Mouse (Mus musculus): ENCODE results near the gene Itprip. TPM values are rescaled to one million over a fixed set of nuclear protein-coding genes. Genes with fewer than 3 reads are reported as not detected.

Gene Itprip
- polyA plus RNA-seq, 1 experiment from 2014 or later = 4.3 TPM

DNA sequence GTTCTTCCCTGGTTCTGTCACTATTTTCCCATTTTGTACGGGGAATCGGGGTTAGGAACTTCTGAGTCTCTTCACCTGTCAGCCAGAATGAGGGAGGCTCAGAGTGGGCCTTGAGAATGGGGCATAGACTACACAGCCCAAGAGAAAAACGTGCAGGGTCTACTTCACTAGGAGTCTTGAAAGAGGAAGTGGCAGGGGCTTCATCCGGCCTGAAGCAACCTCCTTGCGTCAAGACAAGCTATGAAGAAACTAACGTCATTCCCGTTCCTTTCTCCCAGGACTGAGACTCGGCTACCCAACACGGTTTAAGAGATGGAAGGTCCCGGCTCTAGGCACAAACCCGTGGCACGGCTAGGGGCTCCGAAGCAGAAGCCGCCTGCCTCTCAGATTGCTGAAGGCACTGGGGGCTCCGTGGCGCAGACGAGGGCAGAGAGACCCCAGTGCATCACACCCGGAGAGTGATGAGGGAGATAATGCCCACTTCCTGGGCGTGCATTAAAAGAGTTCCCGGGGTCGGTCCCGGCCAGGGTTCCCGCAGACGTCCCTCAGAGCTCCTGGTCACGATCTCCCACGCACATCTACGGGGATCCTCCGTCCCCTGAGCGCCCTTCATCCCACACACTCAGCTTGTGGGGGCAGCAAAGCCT is 521 bp downstream of the Itprip start:
- Histone ChIP-seq H3K27me3 (ENCODE audit: control insufficient read depth, insufficient read depth, low read depth, low read length) (no peaks in the 10 kb centered on the region), H3K9me3 (replicated peaks; ENCODE audit: control insufficient read depth, low read length) (no peaks in the 10 kb centered on the region), H3K4me1 (ENCODE audit: control insufficient read depth, low read depth, low read length) (peaks cover 18% of the 10 kb centered on the region), H3K36me3 (ENCODE audit: control insufficient read depth, insufficient read depth) (no peaks in the 10 kb centered on the region), H3K4me2 (ENCODE audit: low read depth, low read length) (peak overlapping the region; percentile 87), H3K9ac (ENCODE audit: low read depth, low read length) (peak overlapping the region; percentile 85), H3K4me3 (ENCODE audit: low read depth, low read length) (peak overlapping the region; percentile 81), H3K27ac (ENCODE audit: low read length) (peak overlapping the region; percentile 77)
- under 1% methylated on average over 29 of the region's 29 CpGs for WGBS (ENCODE audit: insufficient replicate concordance)
- peak; percentile 17 for ATAC-seq (ENCODE audit: low read depth)

DNA sequence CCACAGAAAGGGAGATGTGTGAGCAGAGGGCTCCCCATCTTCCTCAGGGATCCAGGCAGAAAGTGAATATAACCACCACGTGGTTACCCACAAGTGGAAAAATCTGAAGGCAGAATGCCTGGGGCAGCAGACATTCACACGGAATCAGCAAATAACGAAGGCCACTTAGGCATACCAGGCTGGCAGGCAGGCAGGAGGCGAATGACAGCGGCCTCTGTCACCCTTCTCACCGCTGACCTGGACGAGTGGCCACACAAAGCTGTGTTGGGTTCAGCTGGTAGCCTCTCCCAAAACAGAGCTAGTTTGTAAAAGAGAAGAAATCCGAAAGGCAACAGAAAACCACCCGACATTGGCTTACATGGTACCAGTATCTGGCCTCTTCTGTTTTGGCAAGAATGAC is 1.1 kb downstream of the Itprip start:
- H3K27me3 ChIP-seq (ENCODE audit: control insufficient read depth, insufficient read depth, low read depth, low read length) = no peaks in the 10 kb centered on the region
- 23% methylated on average over 9 of the region's 9 CpGs for WGBS (ENCODE audit: insufficient replicate concordance)

DNA sequence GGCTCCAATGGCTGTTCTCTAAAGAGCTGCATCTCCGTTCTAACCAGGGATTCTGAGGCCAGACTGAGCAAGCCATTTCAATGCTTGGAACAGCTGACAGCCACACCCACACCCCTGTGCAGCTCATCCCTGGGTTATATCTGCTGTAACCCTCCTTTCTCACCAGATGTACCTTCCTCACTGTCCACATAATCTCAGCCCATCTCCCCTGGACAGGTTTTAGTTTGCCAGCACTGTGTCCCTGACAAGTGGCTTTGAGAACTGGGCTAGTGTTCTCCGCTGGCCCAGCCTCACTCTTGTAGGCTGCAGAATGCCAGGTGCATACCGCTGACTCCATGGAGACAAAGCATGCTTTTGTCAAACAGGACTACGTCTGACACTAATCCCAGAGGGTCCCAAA is 1.7 kb downstream of the Itprip start:
- Histone ChIP-seq H3K36me3 (ENCODE audit: control insufficient read depth, insufficient read depth) (no peaks in the 10 kb centered on the region), H3K9ac (ENCODE audit: low read depth, low read length) (no peak overlapping the region), H3K27me3 (ENCODE audit: control insufficient read depth, insufficient read depth, low read depth, low read length) (no peaks in the 10 kb centered on the region), H3K4me1 (ENCODE audit: control insufficient read depth, low read depth, low read length) (peaks cover 18% of the 10 kb centered on the region), H3K27ac (ENCODE audit: low read length) (no peak overlapping the region), H3K9me3 (replicated peaks; ENCODE audit: control insufficient read depth, low read length) (no peaks in the 10 kb centered on the region), H3K4me2 (ENCODE audit: low read depth, low read length) (peak overlapping the region; percentile 87), H3K4me3 (ENCODE audit: low read depth, low read length) (peak overlapping the region; percentile 81)
- 54% methylated on average over 4 of the region's 4 CpGs for WGBS (ENCODE audit: insufficient replicate concordance)
- no peak for ATAC-seq (ENCODE audit: low read depth)

More for the DNA sequence above, 1.1 kb downstream of the Itprip start:
- Histone ChIP-seq H3K9ac (ENCODE audit: low read depth, low read length) (peak overlapping the region; percentile 85), H3K36me3 (ENCODE audit: control insufficient read depth, insufficient read depth) (no peaks in the 10 kb centered on the region), H3K4me2 (ENCODE audit: low read depth, low read length) (peak overlapping the region; percentile 87), H3K4me1 (ENCODE audit: control insufficient read depth, low read depth, low read length) (peaks cover 18% of the 10 kb centered on the region), H3K9me3 (replicated peaks; ENCODE audit: control insufficient read depth, low read length) (no peaks in the 10 kb centered on the region), H3K4me3 (ENCODE audit: low read depth, low read length) (peak overlapping the region; percentile 81), H3K27ac (ENCODE audit: low read length) (0 out of 2 replicates have a peak overlapping the region, but pooled peaks have one; percentile 77)
- no peak for ATAC-seq (ENCODE audit: low read depth)

DNA sequence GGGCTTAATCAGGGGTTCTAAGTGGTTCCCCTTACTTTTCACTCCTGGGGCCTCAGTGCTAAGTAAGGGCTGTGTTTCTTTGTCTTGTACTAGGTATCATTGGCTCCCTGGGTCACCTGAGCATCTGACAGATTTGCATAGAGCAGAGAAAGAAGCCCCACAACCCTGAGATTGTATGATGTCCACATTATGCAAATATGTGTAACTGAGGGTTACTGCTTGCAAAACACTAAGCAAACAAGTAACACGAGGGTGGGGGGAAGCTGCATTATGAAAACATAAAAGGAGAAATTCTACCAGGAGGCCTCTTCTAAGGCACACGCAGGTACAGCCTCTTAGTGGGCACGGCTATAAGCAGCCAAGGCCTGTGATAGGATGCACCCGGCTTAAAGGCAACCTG is 3.8 kb downstream of the Itprip start:
- 50% methylated on average over 4 of the region's 4 CpGs for WGBS (ENCODE audit: insufficient replicate concordance)
- Histone ChIP-seq H3K36me3 (ENCODE audit: control insufficient read depth, insufficient read depth) (no peaks in the 10 kb centered on the region), H3K4me3 (ENCODE audit: low read depth, low read length) (no peak overlapping the region), H3K27ac (ENCODE audit: low read length) (no peak overlapping the region), H3K4me1 (ENCODE audit: control insufficient read depth, low read depth, low read length) (peaks cover 26% of the 10 kb centered on the region), H3K9ac (ENCODE audit: low read depth, low read length) (no peak overlapping the region), H3K27me3 (ENCODE audit: control insufficient read depth, insufficient read depth, low read depth, low read length) (no peaks in the 10 kb centered on the region), H3K4me2 (ENCODE audit: low read depth, low read length) (no peak overlapping the region), H3K9me3 (replicated peaks; ENCODE audit: control insufficient read depth, low read length) (no peaks in the 10 kb centered on the region)
- no peak for ATAC-seq (ENCODE audit: low read depth)

DNA sequence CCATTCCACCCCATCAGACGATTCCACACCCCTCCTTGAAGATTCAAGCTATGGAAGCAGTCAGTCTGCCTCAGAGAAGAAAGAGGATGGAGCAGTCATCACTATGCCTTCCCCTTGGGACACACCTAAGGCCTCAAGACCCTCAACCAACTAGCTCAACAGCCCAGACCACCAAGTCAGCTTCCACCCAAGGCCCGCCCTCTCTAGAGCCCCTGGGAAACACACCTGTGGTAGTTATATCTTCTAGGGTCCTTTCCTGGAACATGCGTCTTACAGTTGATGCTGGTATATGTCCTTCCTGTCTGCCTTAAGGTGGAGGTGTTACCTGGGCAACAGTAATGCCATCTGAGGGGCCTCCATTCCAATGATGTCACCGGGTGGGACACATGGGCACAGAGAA is 4.9 kb downstream of the Itprip start:
- Histone ChIP-seq H3K36me3 (ENCODE audit: control insufficient read depth, insufficient read depth) (no peaks in the 10 kb centered on the region), H3K27me3 (ENCODE audit: control insufficient read depth, insufficient read depth, low read depth, low read length) (no peaks in the 10 kb centered on the region), H3K4me2 (ENCODE audit: low read depth, low read length) (no peak overlapping the region), H3K4me1 (ENCODE audit: control insufficient read depth, low read depth, low read length) (peaks cover 30% of the 10 kb centered on the region), H3K4me3 (ENCODE audit: low read depth, low read length) (no peak overlapping the region), H3K9me3 (replicated peaks; ENCODE audit: control insufficient read depth, low read length) (no peaks in the 10 kb centered on the region), H3K27ac (ENCODE audit: low read length) (no peak overlapping the region), H3K9ac (ENCODE audit: low read depth, low read length) (no peak overlapping the region)
- no peak for ATAC-seq (ENCODE audit: low read depth)
- WGBS (ENCODE audit: insufficient replicate concordance) = 67% methylated on average over 4 of the region's 4 CpGs

DNA sequence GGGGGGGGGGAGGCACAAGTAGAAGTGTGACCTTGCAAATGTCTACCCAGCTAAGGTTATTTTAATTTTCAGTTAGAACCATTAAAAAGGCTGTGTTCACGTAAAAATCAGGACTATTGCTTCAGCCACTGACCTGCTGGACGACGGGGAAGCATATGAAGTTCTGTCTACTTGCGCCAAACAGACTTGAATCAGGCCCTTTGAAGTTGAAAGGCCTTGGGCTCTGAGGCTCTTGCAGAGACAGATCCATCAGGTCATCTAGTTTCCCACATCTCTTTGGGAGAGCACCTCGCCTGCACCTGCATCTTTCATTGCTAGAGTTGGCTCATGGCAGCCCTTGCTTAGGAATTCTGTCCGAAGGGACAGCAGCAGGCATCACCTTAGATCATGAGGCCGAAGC is 5.8 kb downstream of the Itprip start:
- Histone ChIP-seq H3K27me3 (ENCODE audit: control insufficient read depth, insufficient read depth, low read depth, low read length) (no peaks in the 10 kb centered on the region), H3K4me2 (ENCODE audit: low read depth, low read length) (no peak overlapping the region), H3K9ac (ENCODE audit: low read depth, low read length) (no peak overlapping the region), H3K4me1 (ENCODE audit: control insufficient read depth, low read depth, low read length) (peaks cover 35% of the 10 kb centered on the region), H3K4me3 (ENCODE audit: low read depth, low read length) (no peak overlapping the region), H3K9me3 (replicated peaks; ENCODE audit: control insufficient read depth, low read length) (no peaks in the 10 kb centered on the region), H3K27ac (ENCODE audit: low read length) (no peak overlapping the region), H3K36me3 (ENCODE audit: control insufficient read depth, insufficient read depth) (no peaks in the 10 kb centered on the region)
- ATAC-seq (ENCODE audit: low read depth) = no peak
- WGBS (ENCODE audit: insufficient replicate concordance) = 78% methylated on average over 7 of the region's 7 CpGs

DNA sequence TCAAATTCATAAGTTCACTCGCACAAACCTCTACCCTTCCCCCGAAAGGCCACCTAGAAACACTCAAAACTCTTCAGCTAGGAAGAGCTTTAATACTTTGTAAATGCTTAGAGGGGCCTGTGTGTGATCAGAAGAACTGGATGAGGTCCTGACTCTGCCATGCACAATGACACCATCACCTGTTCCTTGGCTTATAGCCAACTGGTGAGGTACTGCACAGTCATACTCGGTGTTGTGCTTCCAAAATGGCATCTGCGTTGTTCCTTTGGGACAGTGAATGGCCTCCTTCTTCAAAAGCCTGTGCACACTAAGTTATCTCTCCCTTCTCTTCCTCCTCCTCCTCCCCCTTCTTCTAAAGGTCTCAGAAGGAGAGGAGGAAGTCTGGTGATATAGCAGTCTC is 8.3 kb downstream of the Itprip start:
- peaks cover 33% of the 10 kb centered on the region for H3K4me1 ChIP-seq (ENCODE audit: control insufficient read depth, low read depth, low read length)
- 0 out of 2 replicates have a peak overlapping the region, but pooled peaks have one; percentile 53 for H3K27ac ChIP-seq (ENCODE audit: low read length)
- 68% methylated on average over 4 of the region's 4 CpGs for WGBS (ENCODE audit: insufficient replicate concordance)
- no peak overlapping the region for H3K9ac ChIP-seq (ENCODE audit: low read depth, low read length)
- H3K9me3 ChIP-seq (replicated peaks; ENCODE audit: control insufficient read depth, low read length) = no peaks in the 10 kb centered on the region
- H3K36me3 ChIP-seq (ENCODE audit: control insufficient read depth, insufficient read depth) = no peaks in the 10 kb centered on the region
- no peak for ATAC-seq (ENCODE audit: low read depth)
- H3K4me3 ChIP-seq (ENCODE audit: low read depth, low read length) = no peak overlapping the region
- no peak overlapping the region for H3K4me2 ChIP-seq (ENCODE audit: low read depth, low read length)
- no peaks in the 10 kb centered on the region for H3K27me3 ChIP-seq (ENCODE audit: control insufficient read depth, insufficient read depth, low read depth, low read length)

DNA sequence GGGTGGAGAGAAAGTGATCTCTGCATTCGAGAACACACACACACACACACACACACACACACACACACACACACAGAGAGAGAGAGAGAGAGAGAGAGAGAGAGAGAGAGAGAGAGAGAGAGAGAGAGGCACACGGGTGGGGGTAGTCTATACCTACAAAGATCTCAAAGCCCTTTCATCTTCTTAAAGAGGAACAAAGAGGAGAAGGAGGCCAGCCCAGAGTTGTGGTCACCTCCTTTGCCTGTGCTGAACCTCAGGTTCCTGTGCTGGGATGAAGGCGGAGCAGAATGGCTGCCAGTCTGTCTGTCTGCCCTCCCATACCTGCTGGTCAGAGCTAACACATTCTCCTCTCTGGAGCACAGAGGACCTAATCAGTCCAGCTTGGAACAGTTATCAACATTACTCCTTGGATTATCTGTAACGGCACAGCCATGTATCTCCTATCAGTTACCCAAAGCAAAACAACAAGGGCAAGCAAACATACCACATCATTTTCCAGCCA is 8.9 kb downstream of the Itprip start:
- H3K36me3 ChIP-seq (ENCODE audit: control insufficient read depth, insufficient read depth) = no peaks in the 10 kb centered on the region
- H3K9me3 ChIP-seq (replicated peaks; ENCODE audit: control insufficient read depth, low read length) = no peaks in the 10 kb centered on the region
- H3K4me2 ChIP-seq (ENCODE audit: low read depth, low read length) = peak overlapping the region; percentile 12; the same call in 1 of the 2 replicates
- H3K4me3 ChIP-seq (ENCODE audit: low read depth, low read length) = no peak overlapping the region
- H3K9ac ChIP-seq (ENCODE audit: low read depth, low read length) = no peak overlapping the region
- no peaks in the 10 kb centered on the region for H3K27me3 ChIP-seq (ENCODE audit: control insufficient read depth, insufficient read depth, low read depth, low read length)
- WGBS (ENCODE audit: insufficient replicate concordance) = 16% methylated on average over 4 of the region's 4 CpGs
- peak; percentile 39 for ATAC-seq (ENCODE audit: low read depth)
- H3K4me1 ChIP-seq (ENCODE audit: control insufficient read depth, low read depth, low read length) = peaks cover 33% of the 10 kb centered on the region
- H3K27ac ChIP-seq (ENCODE audit: low read length) = 0 out of 2 replicates have a peak overlapping the region, but pooled peaks have one; percentile 53

DNA sequence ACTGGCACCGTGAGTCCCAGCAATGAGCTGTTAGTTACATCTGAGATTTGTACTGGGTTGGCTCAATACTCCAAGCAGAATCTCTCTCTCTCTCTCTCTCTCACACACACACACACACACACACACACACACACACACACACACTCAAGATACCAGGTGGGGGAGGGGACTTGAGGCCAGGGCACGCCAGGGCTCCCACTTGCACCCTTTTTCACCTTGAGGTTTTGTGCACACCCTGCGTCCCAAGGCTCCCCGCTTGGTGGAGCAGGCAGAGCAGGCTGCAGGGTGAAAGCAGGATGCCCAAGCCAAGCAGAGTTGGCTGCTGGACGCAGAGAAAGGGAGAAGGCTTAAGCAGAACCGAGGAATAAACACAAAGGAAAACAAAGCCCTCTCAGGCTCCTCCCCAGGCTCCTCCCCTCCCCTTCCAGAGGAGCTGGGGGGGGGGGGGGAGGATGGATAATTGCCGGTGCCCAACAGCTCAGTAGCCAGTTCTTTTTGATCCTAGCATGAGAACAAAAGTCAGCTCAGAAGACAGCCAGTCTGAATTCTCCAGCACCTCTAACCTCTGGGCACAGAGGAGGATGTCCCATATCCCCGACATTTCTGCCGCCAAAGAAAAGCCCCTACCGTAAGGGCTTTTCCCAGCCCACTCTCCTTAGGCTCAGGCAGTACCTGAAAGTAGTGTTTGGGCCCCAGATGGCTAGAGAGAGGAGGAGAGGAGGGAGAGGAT is 9.5 kb downstream of the Itprip start:
- H3K9ac ChIP-seq (ENCODE audit: low read depth, low read length) = no peak overlapping the region
- no peaks in the 10 kb centered on the region for H3K27me3 ChIP-seq (ENCODE audit: control insufficient read depth, insufficient read depth, low read depth, low read length)
- no peaks in the 10 kb centered on the region for H3K36me3 ChIP-seq (ENCODE audit: control insufficient read depth, insufficient read depth)
- H3K27ac ChIP-seq (ENCODE audit: low read length) = no peak overlapping the region
- 18% methylated on average over 10 of the region's 10 CpGs for WGBS (ENCODE audit: insufficient replicate concordance)
- peak overlapping the region; percentile 24; the same call in 1 of the 2 replicates for H3K4me3 ChIP-seq (ENCODE audit: low read depth, low read length)
- peak overlapping the region; percentile 12 for H3K4me2 ChIP-seq (ENCODE audit: low read depth, low read length)
- H3K9me3 ChIP-seq (replicated peaks; ENCODE audit: control insufficient read depth, low read length) = no peaks in the 10 kb centered on the region
- no peak for ATAC-seq (ENCODE audit: low read depth)
- peaks cover 35% of the 10 kb centered on the region for H3K4me1 ChIP-seq (ENCODE audit: control insufficient read depth, low read depth, low read length)

All from liver, embryonic 16.5 days (tissue).